Mouse (Mus musculus) C2C12 (cell line): ENCODE measurements around the gene Tpgs1.

Experiments used
- CEBPB ChIP-seq: IDR thresholded peaks from one replicate; pipeline ENCODE4 v1.6.1; 2011; ENCODE audit warnings: low read depth, mild to moderate bottlenecking, control low read depth, moderate library complexity
- CTCF ChIP-seq: IDR thresholded peaks from one replicate; pipeline ENCODE4 v1.5.1; 2011; ENCODE audit not compliant: control insufficient read depth, insufficient read depth, insufficient read length
- MAX ChIP-seq: IDR thresholded peaks from one replicate; pipeline ENCODE4 v1.6.1; 2011; ENCODE audit warnings: mild to moderate bottlenecking, control low read depth
- MYOG ChIP-seq: IDR thresholded peaks from one replicate; pipeline ENCODE4 v1.6.1; 2011; ENCODE audit not compliant: control insufficient read depth, insufficient read length; ENCODE audit errors: extremely low read depth
- USF1 ChIP-seq: IDR thresholded peaks from one replicate; pipeline ENCODE4 v1.6.1; 2011; ENCODE audit warnings: low read depth, mild to moderate bottlenecking, control low read depth, moderate library complexity

DNA sequence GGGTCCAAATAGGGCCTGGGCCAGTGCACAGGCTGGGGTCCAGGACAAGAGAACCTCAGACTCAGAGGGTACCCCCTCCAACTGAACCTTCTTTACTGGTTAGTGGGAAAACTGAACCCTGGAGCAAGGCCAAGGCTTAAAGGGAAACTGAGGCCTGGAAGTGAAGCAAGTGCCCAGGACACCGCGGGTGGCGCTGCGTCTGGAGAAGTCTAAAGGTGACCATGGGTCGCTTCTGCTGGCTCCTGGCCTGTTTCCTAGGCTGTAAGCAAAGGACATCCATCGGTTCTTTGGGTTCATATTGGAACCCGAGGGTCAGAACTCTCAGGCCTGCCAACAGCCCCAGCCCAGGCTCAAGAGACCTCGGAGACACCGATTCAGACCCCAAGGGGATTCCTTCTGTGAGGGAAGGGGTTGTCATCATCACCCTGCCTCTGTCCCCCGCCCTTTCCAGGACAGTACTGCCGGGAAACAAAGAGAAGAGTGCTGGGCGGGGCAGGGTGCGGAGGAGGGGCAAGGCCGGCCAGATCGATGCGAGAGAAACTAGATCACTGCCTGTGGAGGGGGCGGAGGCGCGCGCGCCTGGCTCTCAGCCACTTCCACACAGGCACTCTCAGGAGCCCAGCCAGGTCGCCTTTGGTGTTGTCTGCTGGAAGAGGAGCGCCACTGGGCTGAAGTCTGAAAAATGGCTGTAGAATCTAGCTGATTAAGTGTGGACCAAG, 30.5 kb upstream of the Tpgs1 start:
- TF ChIP-seq USF1 (no peak), CTCF (no peak), MAX (no peak), MYOG (no peak), CEBPB (no peak)
